Mouse (Mus musculus) lung, adult 2 months (tissue): Measurements from ENCODE around the gene Slc4a1ap.

Source experiments
- CTCF ChIP-seq: fragments of 200-500 bp; IDR thresholded peaks from 2 replicates; pipeline ENCODE4 v1.5.1; 2011; ENCODE audit warnings: mild to moderate bottlenecking, low read length, control low read depth; ENCODE audit not compliant: insufficient read depth
- POLR2A ChIP-seq: fragments of 200-500 bp; IDR thresholded peaks from 2 replicates; pipeline ENCODE4 v1.6.1; 2011; ENCODE audit warnings: low read depth, mild to moderate bottlenecking, control low read depth, low read length, borderline replicate concordance; ENCODE audit errors: extremely low read depth

DNA sequence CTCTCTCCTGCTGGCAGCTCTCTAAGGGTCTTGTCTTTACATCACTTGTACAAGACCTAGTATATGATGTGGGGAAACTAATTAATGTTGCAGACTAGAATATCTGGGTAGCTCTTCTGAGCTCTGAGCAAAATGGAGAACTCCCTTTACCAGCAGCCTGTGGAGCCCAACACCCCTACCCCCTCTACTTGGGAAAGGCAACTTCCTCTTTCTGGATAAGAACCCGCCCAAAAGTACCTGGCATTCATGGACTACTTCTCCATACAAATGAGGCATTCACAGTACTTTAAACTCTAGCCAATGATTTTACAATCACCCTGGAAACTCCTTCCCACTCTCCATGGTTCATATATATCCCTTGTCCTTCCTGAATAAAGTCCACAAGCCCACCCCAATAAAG, 14.3 kb upstream of the Slc4a1ap start:
- TF ChIP-seq POLR2A = no peak
- no peak for TF ChIP-seq CTCF
